Mouse (Mus musculus) thymus, adult 2 months (tissue): Measurements from ENCODE around the gene Lamc2.

Experiments used
- CTCF ChIP-seq: fragments of 200-500 bp; IDR thresholded peaks from 2 replicates; pipeline ENCODE4 v1.5.1; 2012; ENCODE audit warnings: mild to moderate bottlenecking, control low read depth, low read length, moderate library complexity, borderline replicate concordance; ENCODE audit not compliant: control insufficient read depth, poor library complexity, insufficient read depth; ENCODE audit errors: extremely low read depth
- POLR2A ChIP-seq: fragments of 200-500 bp; IDR thresholded peaks from 2 replicates; pipeline ENCODE4 v1.6.1; 2012; ENCODE audit warnings: mild to moderate bottlenecking, low read length, control low read depth, moderate library complexity; ENCODE audit not compliant: control insufficient read depth, poor library complexity, insufficient read depth; ENCODE audit errors: extremely low read depth

GRCm38 (mm10) chr1:153225786-153226725 lies 39.8 kb upstream of the Lamc2 start:
- TF ChIP-seq CTCF (no peak), POLR2A (no peak)
